Mouse (Mus musculus) CD4-positive, CD25-positive, alpha-beta regulatory T cell, adult 9 weeks (primary cell): Measurements from ENCODE around the gene Ccnl2. TPM values are rescaled to one million over a fixed set of nuclear protein-coding genes. Genes with fewer than 3 reads are reported as not detected.

Experiments used
- polyA plus RNA-seq: library from polyadenylated mRNA; unstranded; fragments of 100-300 nt; shearing (Covaris generic); gene quantifications from one replicate; pipeline ENCODE4 v1.2.1, GENCODE M21; 2017

The Ccnl2 gene
- polyA plus RNA-seq: 114 TPM

DNA sequence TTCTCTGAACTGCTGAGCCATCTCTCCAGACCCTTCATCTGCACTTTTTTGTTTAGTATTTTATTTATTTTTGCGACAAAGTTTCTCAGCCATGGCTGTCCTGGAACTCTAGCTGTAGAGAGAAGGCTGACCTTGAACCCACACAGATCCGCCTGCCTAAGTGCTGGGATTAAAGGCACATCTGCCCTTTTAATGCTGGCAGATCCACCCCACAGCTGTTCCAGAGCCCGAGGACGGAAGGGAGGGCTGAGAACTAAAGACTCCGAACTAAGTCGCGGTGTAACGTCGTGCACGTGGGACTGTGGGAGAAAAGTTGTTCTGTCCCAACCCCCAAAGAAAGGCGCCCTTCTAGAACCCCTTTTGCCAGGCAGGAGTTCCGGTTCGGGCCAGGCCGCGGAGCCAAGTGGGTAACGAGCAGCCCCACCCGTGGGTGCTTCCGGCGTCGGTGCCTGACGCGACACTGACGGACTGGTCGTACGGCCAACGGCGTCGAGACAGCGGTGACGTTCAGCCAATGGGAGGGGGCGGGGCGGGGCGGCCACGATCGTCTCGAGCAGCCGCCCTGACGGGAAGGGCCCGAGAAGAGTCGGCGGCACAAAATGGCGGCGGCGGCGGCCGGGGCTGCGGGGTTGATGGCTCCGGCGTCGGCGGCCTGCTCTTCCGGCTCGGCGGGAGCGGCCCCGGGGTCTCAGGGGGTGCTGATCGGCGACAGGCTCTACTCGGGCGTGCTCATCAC is at the start of gene Ccnl2:
TSS of gene Ccnl2 (plus strand) at position 561 of the 736 bp plus-strand sequence.

DNA sequence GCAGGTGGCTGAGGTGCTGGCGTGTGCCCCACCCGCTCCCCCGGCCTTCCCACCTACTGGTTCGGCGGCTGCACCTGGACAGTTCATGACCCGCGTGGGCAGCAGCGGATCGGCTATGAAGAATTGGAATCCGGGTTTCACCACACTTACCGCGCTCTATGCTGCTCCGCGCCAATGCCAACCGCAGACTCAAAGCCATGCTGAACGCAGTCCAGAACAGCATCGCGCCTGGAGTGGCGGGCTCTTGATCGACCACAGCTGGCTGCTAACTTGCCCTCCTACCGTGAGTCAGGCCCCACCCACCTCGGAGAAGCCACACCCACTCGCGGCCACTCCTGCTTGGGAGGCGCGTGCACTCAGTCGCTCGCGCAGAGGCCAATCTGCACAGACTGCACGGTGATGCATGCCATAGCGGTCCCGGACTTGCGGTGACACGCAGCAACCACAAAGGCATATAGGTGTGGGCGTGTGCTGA is 38.0 kb upstream of the Ccnl2 start, which contains the start of gene Vwa1:
TSS of gene Vwa1 (minus strand) at position 419 of the 475 bp plus-strand sequence.

DNA sequence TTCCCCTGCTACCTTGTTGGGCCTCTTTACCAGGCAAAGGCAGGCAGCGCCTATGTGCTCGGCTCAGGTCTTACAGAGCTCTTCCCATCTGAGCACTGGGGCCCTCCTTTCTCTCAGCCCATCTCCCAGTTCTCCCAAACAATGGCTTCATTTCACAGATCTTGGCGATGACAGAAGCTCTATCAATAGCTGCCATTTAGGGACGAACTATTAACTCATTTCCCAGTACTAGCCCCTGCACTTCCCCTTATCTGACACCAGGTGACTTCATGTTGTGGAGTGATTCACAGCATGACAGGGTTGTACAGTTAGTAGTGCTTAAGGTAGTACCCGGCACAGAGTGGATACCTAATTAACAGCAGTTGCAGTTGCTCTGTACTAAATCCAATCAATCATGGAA is 26.5 kb upstream of the Ccnl2 start, which contains the start of gene Tmem88b:
TSS of gene Tmem88b (minus strand) at position 56 of the 400 bp plus-strand sequence.

DNA sequence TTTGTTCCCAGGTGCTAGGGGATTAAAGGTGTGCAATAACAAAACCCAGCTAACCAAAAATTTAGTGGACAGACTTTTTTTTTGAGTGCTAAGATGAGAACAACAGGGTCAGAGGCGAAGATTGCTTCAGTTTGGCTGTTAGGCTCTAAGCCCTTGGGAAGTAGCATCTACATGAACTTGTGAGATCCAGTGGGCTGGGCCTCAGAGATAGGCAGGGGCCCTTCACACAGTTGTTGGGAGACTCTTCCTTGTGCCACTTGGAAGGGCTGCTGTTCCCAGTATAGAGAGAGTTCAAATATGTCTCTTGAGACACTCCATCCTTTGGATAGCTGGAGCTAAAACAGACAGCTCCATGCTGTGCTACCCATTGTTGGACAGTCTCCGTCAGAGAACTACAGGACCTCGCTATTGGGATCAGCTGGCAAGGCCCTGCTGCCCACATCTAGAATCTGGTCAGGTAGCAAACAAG is 22.2 kb upstream of the Ccnl2 start, which contains the start of gene Ankrd65:
TSS of gene Ankrd65 (plus strand) at position 419 of the 469 bp plus-strand sequence.

DNA sequence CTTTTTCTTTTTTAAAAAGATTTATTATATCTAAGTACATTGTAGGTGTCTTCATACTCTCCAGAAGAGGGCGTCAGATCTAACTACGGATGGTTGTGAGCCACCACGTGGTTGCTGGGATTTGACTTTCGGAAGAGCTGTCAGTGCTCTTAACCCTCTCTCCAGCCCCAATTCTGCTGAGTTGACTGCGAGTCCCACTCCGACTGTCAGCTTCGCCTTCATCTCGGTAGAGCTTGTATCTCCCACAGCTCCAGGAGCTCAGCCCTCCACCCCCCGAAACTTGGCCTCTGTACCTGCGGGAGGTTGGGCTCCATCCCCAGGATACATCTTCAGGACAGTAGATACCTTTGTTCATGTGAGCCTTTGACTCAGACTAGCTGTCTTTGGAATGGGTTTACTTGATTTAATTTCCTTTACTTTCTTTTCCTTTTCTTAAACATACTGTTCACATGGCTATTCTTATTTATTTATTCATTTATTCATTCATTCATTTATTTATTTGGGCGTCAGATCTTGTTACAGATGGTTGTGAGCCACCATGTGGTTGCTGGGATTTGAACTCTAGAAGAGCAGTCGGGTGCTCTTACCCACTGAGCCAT is 9.4 kb upstream of the Ccnl2 start, which contains the start of gene Mrpl20:
TSS of gene Mrpl20 (plus strand) at position 138 of the 599 bp plus-strand sequence.

GRCm38 (mm10) chr4:155831205-155831766 is 19.0 kb downstream of the Ccnl2 start, which contains the start of gene Aurkaip1:
Gene Aurkaip1, plus strand, starts transcription at chr4:155831272.

DNA sequence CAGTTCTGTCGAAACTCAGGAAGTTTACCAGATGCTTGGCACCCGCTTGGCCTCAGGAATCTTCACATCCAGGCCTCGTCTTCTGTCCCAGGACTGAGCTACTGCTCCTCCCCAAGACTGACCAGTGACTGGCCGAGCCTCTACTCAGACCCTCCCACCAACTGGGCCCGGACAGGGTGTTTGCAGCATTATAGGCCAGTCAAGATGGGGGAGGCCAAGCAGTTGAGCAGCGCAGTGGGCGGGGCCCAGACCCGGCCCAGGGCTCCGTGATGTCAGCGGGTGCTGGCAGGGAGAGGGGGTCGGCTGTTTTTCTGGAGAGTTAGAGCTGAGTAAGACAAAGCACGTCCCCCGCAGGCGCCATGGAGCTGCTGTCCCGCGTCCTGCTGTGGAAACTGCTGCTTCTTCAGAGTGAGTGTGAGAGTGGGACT is 27.2 kb downstream of the Ccnl2 start, which contains the start of gene Mxra8:
TSS of gene Mxra8 (plus strand) at position 198 of the 428 bp plus-strand sequence.

DNA sequence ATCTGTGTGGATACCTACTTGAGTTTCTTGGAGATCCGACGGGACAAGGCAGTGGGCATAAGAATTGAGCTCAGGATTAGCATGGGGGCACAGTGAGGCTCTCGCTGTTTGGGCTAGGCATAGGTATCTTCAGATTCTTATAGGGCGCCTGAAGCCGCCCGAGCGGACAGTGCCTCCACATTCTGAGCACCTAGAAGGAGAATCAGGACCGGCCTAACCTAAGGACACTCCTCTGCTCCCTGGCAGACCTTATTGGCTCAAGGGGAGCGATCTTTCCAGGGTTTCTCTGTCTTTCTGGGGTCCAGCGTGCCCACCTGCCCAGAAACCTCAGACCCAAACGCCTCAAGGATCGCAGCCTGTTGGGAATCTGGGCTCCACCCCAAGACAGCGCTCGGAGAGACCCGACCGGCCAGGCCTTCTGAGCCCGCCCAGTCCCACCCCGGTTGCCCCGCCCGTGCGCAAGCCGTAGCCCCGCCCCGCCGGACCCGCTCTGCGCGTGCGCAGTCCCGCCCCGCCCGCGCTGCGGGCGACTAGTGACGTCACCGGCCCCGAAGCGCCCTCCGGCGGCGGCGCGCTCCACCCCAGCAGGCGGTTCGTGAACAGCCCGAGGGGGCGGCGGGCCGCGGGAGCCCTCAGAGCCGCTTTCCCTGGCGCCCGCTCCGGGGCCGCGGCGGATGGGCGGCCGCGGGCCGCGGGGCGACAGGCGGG is 34.7 kb downstream of the Ccnl2 start, which contains the start of gene Dvl1:
TSS of gene Dvl1 (plus strand) at position 532 of the 708 bp plus-strand sequence.

DNA sequence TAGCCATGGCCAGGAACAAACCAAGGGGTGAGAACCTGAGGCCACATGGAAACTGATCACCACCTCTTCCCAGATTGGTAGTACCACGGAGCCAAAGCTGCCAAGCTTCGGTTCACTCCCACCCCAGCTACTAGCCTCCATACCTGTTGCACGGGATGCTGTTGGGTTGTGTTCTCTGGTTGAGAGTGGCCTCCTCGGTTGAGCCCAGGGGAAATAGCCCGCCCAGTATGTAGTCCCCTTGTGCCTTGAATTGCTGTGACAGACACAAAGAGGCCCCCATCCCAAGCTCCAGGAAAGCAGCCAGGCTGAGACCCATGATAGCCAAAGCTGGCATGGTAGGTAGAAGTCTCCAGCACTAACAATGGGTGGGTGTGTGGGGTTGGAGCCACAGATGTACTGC is 50.7 kb downstream of the Ccnl2 start, which contains the start of gene Tas1r3:
TSS of gene Tas1r3 (minus strand) at position 362 of the 400 bp plus-strand sequence.

GRCm38 (mm10) chr4:155869317-155870033 is 57.2 kb downstream of the Ccnl2 start, which contains the start of the genes Cptp and Ints11:
Gene Cptp, minus strand, starts transcription at chr4:155869440.
Gene Ints11, plus strand, starts transcription at chr4:155869546.

Other genes starting within 250 kb of the Ccnl2 start
- gene Slc35e2, start 211.1 kb upstream of the Ccnl2 start, polyA plus RNA-seq: 11.9 TPM
- 160 TPM for gene Cdk11b, start 187.6 kb upstream of the Ccnl2 start, polyA plus RNA-seq
- not detected for gene Gm10563, start 167.1 kb upstream of the Ccnl2 start, polyA plus RNA-seq
- gene Mmp23, start 159.1 kb upstream of the Ccnl2 start, polyA plus RNA-seq: 0.19 TPM
- gene Mib2, start 143.3 kb upstream of the Ccnl2 start, polyA plus RNA-seq: 30.9 TPM
- gene Fndc10, start 118.1 kb upstream of the Ccnl2 start, polyA plus RNA-seq: 0.72 TPM
- gene Ssu72, start 107.7 kb upstream of the Ccnl2 start, polyA plus RNA-seq: 160 TPM
- 0.15 TPM for gene Tmem240, start 77.7 kb upstream of the Ccnl2 start, polyA plus RNA-seq
- 28.3 TPM for gene Atad3a, start 51.4 kb upstream of the Ccnl2 start, polyA plus RNA-seq
- 0.10 TPM for gene Vwa1, start 37.8 kb upstream of the Ccnl2 start, polyA plus RNA-seq
- gene Tmem88b, start 26.6 kb upstream of the Ccnl2 start, polyA plus RNA-seq: not detected
- gene Ankrd65, start 22.1 kb upstream of the Ccnl2 start, polyA plus RNA-seq: not detected
- gene Mrpl20, start 9.6 kb upstream of the Ccnl2 start, polyA plus RNA-seq: 151 TPM
- gene Aurkaip1, start 18.8 kb downstream of the Ccnl2 start, polyA plus RNA-seq: 211 TPM
- 4.8 TPM for gene Mxra8, start 27.2 kb downstream of the Ccnl2 start, polyA plus RNA-seq
- gene Dvl1, start 34.9 kb downstream of the Ccnl2 start, polyA plus RNA-seq: 3.0 TPM
- gene Tas1r3, start 50.9 kb downstream of the Ccnl2 start, polyA plus RNA-seq: 0.99 TPM
- gene Cptp, start 57.0 kb downstream of the Ccnl2 start, polyA plus RNA-seq: 23.9 TPM
- gene Ints11, start 57.1 kb downstream of the Ccnl2 start, polyA plus RNA-seq: 75.8 TPM
- gene Pusl1, start 79.3 kb downstream of the Ccnl2 start, polyA plus RNA-seq: 35.9 TPM
- gene Acap3, start 79.3 kb downstream of the Ccnl2 start, polyA plus RNA-seq: 5.7 TPM
- 12.6 TPM for gene Ube2j2, start 131.3 kb downstream of the Ccnl2 start, polyA plus RNA-seq
- 11.2 TPM for gene C1qtnf12, start 149.8 kb downstream of the Ccnl2 start, polyA plus RNA-seq
- 0.98 TPM for gene B3galt6, start 180.2 kb downstream of the Ccnl2 start, polyA plus RNA-seq
- gene Sdf4, start 180.4 kb downstream of the Ccnl2 start, polyA plus RNA-seq: 590 TPM
- gene Tnfrsf4, start 201.4 kb downstream of the Ccnl2 start, polyA plus RNA-seq: 948 TPM
- 768 TPM for gene Tnfrsf18, start 213.7 kb downstream of the Ccnl2 start, polyA plus RNA-seq
- gene Ttll10, start 246.9 kb downstream of the Ccnl2 start, polyA plus RNA-seq: 0.35 TPM